Mouse (Mus musculus) embryonic facial prominence, embryonic 11.5 days (tissue): ENCODE measurements around the gene Commd8. TPM values are rescaled to one million over a fixed set of nuclear protein-coding genes. Genes with fewer than 3 reads are reported as not detected.

Source experiments
- ATAC-seq: fragments of 200-750 bp; cut with Nextera tagmentation; replicated peaks from 2 replicates; pipeline ENCODE4 v1.8.0; 2017; ENCODE audit warnings: low read depth; ENCODE audit not compliant: insufficient number of reproducible peaks, low FRiP score, low TSS enrichment
- DNase-seq: peaks from one replicate; pipeline ENCODE4 v3.0.0-alpha.2; 2015; ENCODE audit warnings: low spot score
- H3K27ac ChIP-seq: fragments of 300-500 bp; sonication (generic); replicated peaks from 2 replicates; pipeline ENCODE4 v1.5.1; 2014; ENCODE audit warnings: mild to moderate bottlenecking, low read depth, low read length, control low read depth
- H3K27me3 ChIP-seq: fragments of 300-500 bp; sonication (generic); 2 replicates; pipeline ENCODE4 v1.6.1; 2014; ENCODE audit warnings: mild to moderate bottlenecking, low read length, moderate library complexity, mixed read lengths; ENCODE audit not compliant: control insufficient read depth, insufficient read depth
- H3K36me3 ChIP-seq: fragments of 300-500 bp; sonication (generic); replicated peaks from 2 replicates; pipeline ENCODE4 v1.6.1; 2014; ENCODE audit warnings: low read depth, mild to moderate bottlenecking, low read length, moderate library complexity, mixed read lengths; ENCODE audit not compliant: control insufficient read depth, insufficient read depth
- H3K4me1 ChIP-seq: fragments of 300-500 bp; sonication (generic); 2 replicates; pipeline ENCODE4 v1.6.1; 2014; ENCODE audit warnings: low read length, mixed read lengths; ENCODE audit not compliant: control insufficient read depth, insufficient read depth
- H3K4me2 ChIP-seq: fragments of 300-500 bp; sonication (generic); 2 replicates; pipeline ENCODE4 v1.6.1; 2014; ENCODE audit warnings: low read depth, mild to moderate bottlenecking, control low read depth, low read length, moderate library complexity
- H3K4me3 ChIP-seq: fragments of 300-500 bp; sonication (generic); 2 replicates; pipeline ENCODE4 v1.5.1; 2014; ENCODE audit warnings: low read depth, low read length, control low read depth
- H3K9ac ChIP-seq: fragments of 300-500 bp; sonication (generic); replicated peaks from 2 replicates; pipeline ENCODE4 v1.6.1; 2014; ENCODE audit warnings: mild to moderate bottlenecking, control low read depth, low read length
- H3K9me3 ChIP-seq: fragments of 300-500 bp; sonication (generic); replicated peaks from 2 replicates; pipeline ENCODE4 v1.6.1; 2016; ENCODE audit warnings: mild to moderate bottlenecking, low read length, inconsistent platforms, mixed read lengths; ENCODE audit not compliant: control insufficient read depth
- WGBS: fragments of 180-500 bp; shearing (Covaris S2); extraction: QIAGEN DNeasy Blood & Tissue Kit; methylation state at CpG from one replicate; pipeline ENCODE4 v1.1.7; 2014; 5-methylcytosine and 5-hydroxymethylcytosine counted together
- polyA plus RNA-seq: library from polyadenylated mRNA; unstranded; fragments of >200 nt; fragmentation: Nextera tagmentation; extraction: Ambion mirVana; gene quantifications from 2 replicates; pipeline ENCODE4 v1.2.1, GENCODE M21; 2014

Gene Commd8
- 205 and 218 TPM in 2 replicates for polyA plus RNA-seq

DNA sequence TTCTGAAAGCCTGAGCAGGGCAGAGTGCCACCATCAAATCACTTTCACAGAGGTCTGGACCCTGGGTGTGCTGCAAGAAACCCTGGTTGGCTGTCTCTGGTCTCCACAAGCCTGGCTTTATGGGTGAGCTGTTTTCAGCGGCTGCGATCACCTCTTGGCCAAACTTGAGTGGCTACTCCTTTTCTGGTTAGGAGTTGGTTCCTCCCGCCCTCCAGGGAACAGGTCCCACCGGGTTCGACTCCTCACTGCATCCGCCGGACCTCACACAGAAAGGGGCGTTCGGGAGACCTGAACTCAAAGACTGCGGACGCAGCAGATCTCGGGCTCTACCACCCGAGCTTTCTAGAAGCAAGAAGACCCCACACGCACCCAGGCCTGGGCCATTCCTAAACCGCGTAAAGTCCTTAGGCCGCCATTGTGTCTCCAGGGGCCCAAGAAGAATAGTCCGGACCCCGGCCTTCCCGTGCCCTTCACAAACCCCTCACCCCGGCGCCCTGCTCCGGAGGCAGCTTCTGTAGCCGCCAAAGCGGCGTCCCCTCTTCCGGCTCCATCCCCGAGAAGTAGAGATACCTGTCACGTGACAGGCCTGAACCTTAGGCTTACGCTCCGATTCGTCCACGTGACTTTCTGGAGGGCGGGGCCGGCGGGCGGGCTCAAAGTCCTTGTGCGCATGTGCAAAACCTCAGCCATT is at the start of gene Commd8:
Gene Commd8 (minus strand): TSS at position 596 of the 691 bp plus-strand sequence.
- Histone ChIP-seq H3K4me2 (peak within 1 kb of the TSS; percentile 57), H3K9ac (peak within 1 kb of the TSS; percentile 80), H3K9me3 (no peaks in the 10 kb centered on the region), H3K27me3 (no peaks in the 10 kb centered on the region), H3K4me1 (no peaks in the 10 kb centered on the region), H3K4me3 (peak within 1 kb of the TSS; percentile 72), H3K27ac (peak within 1 kb of the TSS; percentile 66; the same call in 1 of the 2 replicates), H3K36me3 (no peaks in the 10 kb centered on the region)
- DNase-seq: peak; percentile 97
- under 1% methylated on average over 38 of the region's 38 CpGs for WGBS
- peak; percentile 86 for ATAC-seq

- Histone ChIP-seq H3K36me3 (no peaks in the 10 kb centered on the region), H3K27ac (no peak overlapping the region), H3K9ac (no peak overlapping the region), H3K4me2 (no peak overlapping the region), H3K27me3 (no peaks in the 10 kb centered on the region), H3K9me3 (no peaks in the 10 kb centered on the region), H3K4me1 (no peaks in the 10 kb centered on the region), H3K4me3 (no peak overlapping the region)
- ATAC-seq: no peak; the same call in 1 of the 2 replicates
- DNase-seq: no peak
- WGBS: 83% methylated on average over 18 of the region's 18 CpGs
Observed at GRCm38 (mm10) chr5:72211741-72212140, 43.8 kb upstream of the Commd8 start.

DNA sequence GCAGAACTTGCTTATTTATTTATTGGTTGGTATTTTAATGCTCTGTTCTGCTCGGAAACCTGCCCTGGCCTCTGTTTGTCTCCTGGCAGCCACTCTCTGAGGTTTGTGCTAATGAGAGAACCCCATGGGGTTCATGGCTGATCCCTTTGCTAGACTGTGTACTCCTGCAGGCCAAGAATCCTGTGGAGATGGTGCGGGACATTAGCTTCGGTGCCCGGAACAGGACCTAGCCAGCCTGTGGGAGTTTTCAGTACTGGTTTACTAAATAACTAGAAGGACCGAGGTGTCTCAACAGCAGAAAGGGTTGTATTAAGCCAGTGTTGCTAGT is 42.8 kb upstream of the Commd8 start:
- no peaks in the 10 kb centered on the region for H3K4me1 ChIP-seq
- ATAC-seq (no peak), DNase-seq (no peak)
- H3K4me2 ChIP-seq: no peak overlapping the region
- H3K9me3 ChIP-seq: no peaks in the 10 kb centered on the region
- no peak overlapping the region for H3K9ac ChIP-seq
- WGBS: 80% methylated on average over 5 of the region's 5 CpGs
- H3K4me3 ChIP-seq: no peak overlapping the region
- no peaks in the 10 kb centered on the region for H3K36me3 ChIP-seq
- no peak overlapping the region for H3K27ac ChIP-seq
- H3K27me3 ChIP-seq: no peaks in the 10 kb centered on the region

GRCm38 (mm10) chr5:72210123-72210811 is 42.3 kb upstream of the Commd8 start:
- no peaks in the 10 kb centered on the region for H3K9me3 ChIP-seq
- H3K36me3 ChIP-seq: no peaks in the 10 kb centered on the region
- DNase-seq (no peak), ATAC-seq (no peak)
- H3K4me1 ChIP-seq: no peaks in the 10 kb centered on the region
- H3K4me3 ChIP-seq: no peak overlapping the region
- no peak overlapping the region for H3K27ac ChIP-seq
- WGBS: 77% methylated on average over 13 of the region's 13 CpGs
- no peaks in the 10 kb centered on the region for H3K27me3 ChIP-seq
- no peak overlapping the region for H3K9ac ChIP-seq
- no peak overlapping the region for H3K4me2 ChIP-seq

DNA sequence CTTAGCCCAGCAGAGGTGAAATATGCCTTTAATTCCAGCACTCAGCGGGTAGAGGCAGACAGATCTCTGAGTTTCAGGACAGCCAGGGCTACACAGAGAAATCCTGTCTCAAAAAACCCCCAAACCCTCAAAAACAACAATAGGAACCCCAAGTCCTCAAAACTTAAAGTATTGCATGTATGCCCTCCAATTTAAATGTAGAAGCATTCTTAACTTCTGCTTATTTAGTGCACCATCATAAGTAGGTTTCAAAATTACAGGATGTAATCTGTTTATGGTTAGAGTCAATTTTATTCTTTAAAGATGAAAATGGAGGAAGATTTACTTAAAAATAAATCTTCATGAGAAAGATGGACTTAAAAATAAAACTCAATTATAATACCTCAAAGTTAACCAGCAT is 40.5 kb upstream of the Commd8 start:
- no peaks in the 10 kb centered on the region for H3K36me3 ChIP-seq
- no peaks in the 10 kb centered on the region for H3K9me3 ChIP-seq
- H3K27ac ChIP-seq: no peak overlapping the region
- H3K27me3 ChIP-seq: no peaks in the 10 kb centered on the region
- ATAC-seq: no peak
- no peak overlapping the region for H3K4me2 ChIP-seq
- no peak overlapping the region for H3K4me3 ChIP-seq
- no peak overlapping the region for H3K9ac ChIP-seq
- no peak for DNase-seq
- 84% methylated on average over 1 of the region's 1 CpGs for WGBS
- no peaks in the 10 kb centered on the region for H3K4me1 ChIP-seq

GRCm38 (mm10) chr5:72205271-72205670 is 37.3 kb upstream of the Commd8 start:
- Histone ChIP-seq H3K9ac (no peak overlapping the region), H3K27ac (no peak overlapping the region), H3K36me3 (no peaks in the 10 kb centered on the region), H3K27me3 (no peaks in the 10 kb centered on the region), H3K4me1 (no peaks in the 10 kb centered on the region), H3K9me3 (no peaks in the 10 kb centered on the region), H3K4me2 (no peak overlapping the region), H3K4me3 (no peak overlapping the region)
- ATAC-seq (no peak), DNase-seq (no peak)
- WGBS: 87% methylated on average over 5 of the region's 5 CpGs

DNA sequence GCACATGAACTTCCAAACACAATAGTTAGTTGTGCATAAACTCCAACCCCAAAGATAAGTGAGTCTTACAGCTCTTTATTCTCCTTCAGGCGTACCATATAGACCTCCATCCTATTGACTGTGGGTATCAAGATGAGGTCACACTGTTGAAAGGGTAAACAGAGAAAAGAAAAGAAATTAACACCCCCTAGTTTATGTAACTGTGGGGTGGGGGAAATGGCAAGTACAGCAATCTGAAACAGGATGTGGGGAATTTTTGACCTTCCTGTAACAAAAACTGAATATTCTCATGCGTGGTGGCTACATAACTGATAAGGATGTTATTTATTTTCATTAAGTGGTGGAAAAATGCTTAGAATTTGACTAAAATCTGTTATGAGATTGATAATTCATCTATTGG is 36.5 kb upstream of the Commd8 start:
- WGBS: 78% methylated on average over 2 of the region's 2 CpGs
- Histone ChIP-seq H3K9me3 (no peaks in the 10 kb centered on the region), H3K4me3 (no peak overlapping the region), H3K4me2 (no peak overlapping the region; the same call in 1 of the 2 replicates), H3K9ac (no peak overlapping the region), H3K27me3 (no peaks in the 10 kb centered on the region), H3K27ac (no peak overlapping the region), H3K4me1 (no peaks in the 10 kb centered on the region), H3K36me3 (no peaks in the 10 kb centered on the region)
- ATAC-seq (no peak), DNase-seq (no peak)

DNA sequence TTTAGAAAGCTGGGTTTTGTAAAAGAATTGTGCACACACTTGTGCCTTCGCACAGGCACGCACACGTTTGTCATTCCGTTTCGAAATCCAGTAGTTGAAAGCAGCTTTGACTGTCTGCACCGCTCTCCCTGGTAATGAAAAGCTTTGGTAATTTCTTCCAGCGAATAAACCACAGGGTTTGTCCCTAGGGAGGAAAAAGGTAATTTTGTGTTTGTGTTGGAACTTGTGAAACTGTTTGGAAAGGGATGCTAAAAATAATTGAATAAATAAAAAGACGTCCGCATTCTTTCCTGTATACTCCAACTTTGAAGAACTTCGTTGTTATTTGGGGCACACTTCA is 35.7 kb upstream of the Commd8 start:
- WGBS: 8% methylated on average over 10 of the region's 10 CpGs
- no peaks in the 10 kb centered on the region for H3K4me1 ChIP-seq
- no peaks in the 10 kb centered on the region for H3K9me3 ChIP-seq
- ATAC-seq: no peak
- H3K4me2 ChIP-seq: peak overlapping the region; percentile 71
- no peak overlapping the region for H3K27ac ChIP-seq
- no peaks in the 10 kb centered on the region for H3K36me3 ChIP-seq
- peak; percentile 44 for DNase-seq
- H3K4me3 ChIP-seq: peak overlapping the region; percentile 44
- H3K27me3 ChIP-seq: no peaks in the 10 kb centered on the region
- peak overlapping the region; percentile 61 for H3K9ac ChIP-seq
